Mouse (Mus musculus): ENCODE measurements at regions not wholly inside any gene's neighbourhood (a gene's known extent, or its start where the extent isn't known, plus 50 kb on each side); places are given as distances from the start of the nearest gene placed in this dataset.
"Not testable (repeated sequence)": the region's sequence is repeated elsewhere in the genome, so short reads cannot be mapped to it uniquely, and the experiment has no call there.

DNA sequence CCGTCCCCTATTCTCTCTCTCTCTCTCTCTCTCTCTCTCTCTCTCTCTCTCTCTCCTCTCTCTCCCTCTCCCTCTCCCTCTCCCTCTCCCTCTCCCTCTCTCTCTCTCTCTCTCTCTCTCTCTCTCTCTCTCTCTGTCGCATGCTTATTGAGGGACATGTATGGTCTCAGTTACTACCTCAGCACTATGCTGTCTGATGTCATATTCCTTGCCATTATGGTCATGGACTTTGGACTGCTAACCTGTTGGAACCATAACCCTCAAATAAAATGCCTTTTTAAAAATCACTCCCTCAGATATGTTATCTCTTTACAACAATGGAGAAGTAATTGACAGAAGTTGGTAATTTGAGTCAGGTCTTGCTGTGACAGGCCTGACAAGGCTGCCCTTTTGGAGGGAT, 544.8 kb downstream of the Hace1 start:
- not testable (repeated sequence) for TF ChIP-seq POLR2A (IDR thresholded peaks at IDR 0.05; ENCODE audit: control insufficient read depth, low read depth, low read length); CTCF (IDR thresholded peaks at IDR 0.05; ENCODE audit: control insufficient read depth, insufficient read depth, insufficient replicate concordance, low read depth, low read length)
